ENCODE assay signal across 10 mouse cellular contexts in the genomic region with DNA sequence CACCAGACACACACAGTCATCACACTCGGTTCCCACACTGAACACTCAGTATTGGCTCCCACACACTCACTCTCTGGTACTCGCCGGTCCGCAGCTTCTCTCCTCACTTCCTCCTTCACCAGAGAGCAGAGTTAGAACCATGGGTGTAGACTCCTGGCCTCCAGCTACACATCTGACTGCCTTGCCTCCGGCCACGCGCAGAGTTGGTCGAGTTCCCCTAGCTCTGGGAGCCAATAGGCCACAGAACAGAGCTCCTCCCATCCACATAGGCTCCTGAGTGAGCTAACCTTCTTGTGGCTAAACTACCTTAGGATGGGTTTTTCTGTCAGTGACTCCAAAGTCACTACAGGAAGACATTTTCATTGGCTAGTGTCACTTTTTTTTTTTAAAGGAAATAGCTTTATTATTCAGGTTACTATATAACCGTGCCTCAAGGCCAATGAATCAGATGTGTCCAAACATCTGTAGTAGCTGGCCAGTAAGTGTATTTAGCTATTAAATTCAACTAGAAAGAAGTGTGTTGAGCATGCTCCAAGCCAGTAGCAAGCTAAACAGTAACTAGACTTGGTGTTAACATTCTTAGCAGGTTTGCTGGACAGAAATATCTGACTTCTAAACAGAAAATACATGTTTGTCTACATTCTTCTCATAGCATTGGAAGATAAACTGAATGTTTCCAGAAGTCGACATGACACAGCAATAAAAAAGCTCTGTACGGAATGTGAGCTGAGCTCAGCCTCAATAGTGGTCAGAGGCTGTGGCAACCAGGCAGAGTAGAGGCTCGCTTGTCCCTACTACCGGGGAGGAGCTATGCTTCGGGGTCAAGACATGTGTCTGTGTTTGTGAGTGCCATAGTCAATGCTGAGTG. TPM values are rescaled to one million over a fixed set of nuclear protein-coding genes. Genes with fewer than 3 reads are reported as not detected.
A peak's percentile ranks its signal among the peaks of the same experiment; 100 is the strongest.
DNase-seq lines count a peak whose midpoint lies in the region; ATAC-seq lines count a peak whose summit lies in the region.
"Had no signal": no experiment of that assay in that cellular context is flagged by ENCODE, and none has a peak within 500 bp of the region (broad histone marks: within the 10 kb centered on the region; RNA-seq: fewer than 3 reads in every experiment).

No protein-coding gene starts in this region.

- peak; percentile 73 for ATAC-seq in kidney, embryonic 16.5 days (ENCODE audit: low FRiP score, low TSS enrichment)
- peak; percentile 80 for ATAC-seq in megakaryocyte progenitor cell, adult 5-6 weeks (replicated peaks; ENCODE audit: poor library complexity)

- H3K27ac ChIP-seq in kidney, embryonic 16.5 days (ENCODE audit: low read length): peak overlapping the region; percentile 85
- H3K27ac ChIP-seq: hindbrain, embryonic 10.5 days had no signal

- DNase-seq in CD4-positive, CD25-positive, alpha-beta regulatory T cell, adult 2 months (ENCODE audit: low read depth, low spot score): peak; percentile 40
- peak; percentile 25 for DNase-seq in T-cell, adult 2 months (ENCODE audit: low spot score)
- DNase-seq in cerebellum, postnatal 14 days: no peak
- no peak for DNase-seq in cerebellum, adult 11 months
- no peak for DNase-seq in left cerebral cortex, postnatal 36 days (ENCODE audit: low spot score in 2 of 2)
- no peak for DNase-seq in embryo, embryonic 10.5 days (ENCODE audit: low spot score)
- DNase-seq: adrenal gland, postnatal 36 days had no signal

- peak overlapping the region; percentile 23; the same call in 1 of the 2 replicates for H3K4me2 ChIP-seq in kidney, embryonic 16.5 days (replicated peaks; ENCODE audit: low read depth, low read length)

- H3K36me3 ChIP-seq in kidney, embryonic 16.5 days (ENCODE audit: insufficient read depth, low read length): no peaks in the 10 kb centered on the region

- H3K9me3 ChIP-seq in kidney, embryonic 16.5 days (ENCODE audit: low read length): no peaks in the 10 kb centered on the region
- H3K9me3 ChIP-seq: hindbrain, embryonic 10.5 days had no signal

- no peak overlapping the region for H3K9ac ChIP-seq in kidney, embryonic 16.5 days (replicated peaks; ENCODE audit: low read length)

- 63% methylated on average over 14 of the region's 14 CpGs for WGBS in kidney, embryonic 16.5 days

- no peak overlapping the region for H3K4me3 ChIP-seq in kidney, embryonic 16.5 days (ENCODE audit: low read length)
- H3K4me3 ChIP-seq: hindbrain, embryonic 10.5 days had no signal

- peaks cover 17% of the 10 kb centered on the region for H3K4me1 ChIP-seq in kidney, embryonic 16.5 days (ENCODE audit: insufficient read depth, low read length)
- H3K4me1 ChIP-seq: hindbrain, embryonic 10.5 days had no signal

- intact Hi-C loops in left cerebral cortex, postnatal 36 days (cut with DNase I): no loop called here

- no peaks in the 10 kb centered on the region for H3K27me3 ChIP-seq in kidney, embryonic 16.5 days (ENCODE audit: insufficient read depth, low read length)

RNA-seq across cellular contexts. Expression of a gene that starts 21.4 kb away (rescaled TPM):
- polyA plus RNA-seq in kidney, embryonic 16.5 days (2015; fragmentation: Nextera tagmentation; extraction: Ambion mirVana): 1.0 and 1.1 TPM in 2 replicates
- 3.4 and 4.1 TPM in 2 replicates for total RNA-seq in megakaryocyte progenitor cell, adult 5-6 weeks (2015)
- total RNA-seq in megakaryocyte progenitor cell, adult 5-6 weeks (2017): 8.6 and 9.3 TPM in 2 replicates
- total RNA-seq in left cerebral cortex, postnatal 36 days (2021): 1 to 10 TPM; 6.6 to 7.8 TPM

RNA-seq across cellular contexts. Expression of a gene that starts 42.6 kb away (rescaled TPM):
- 27.9 and 29.4 TPM in 2 replicates for polyA plus RNA-seq in kidney, embryonic 16.5 days (2015; fragmentation: Nextera tagmentation; extraction: Ambion mirVana)
- 9.7 and 10.9 TPM in 2 replicates for total RNA-seq in megakaryocyte progenitor cell, adult 5-6 weeks (2015)
- total RNA-seq in megakaryocyte progenitor cell, adult 5-6 weeks (2017): 17.1 and 21.5 TPM in 2 replicates
- total RNA-seq in left cerebral cortex, postnatal 36 days (2021): 10 to 100 TPM; 45.2 to 55.9 TPM

RNA-seq across cellular contexts. Expression of a gene that starts 50.2 kb away (rescaled TPM):
- 31.2 and 34.5 TPM in 2 replicates for polyA plus RNA-seq in kidney, embryonic 16.5 days (2015; fragmentation: Nextera tagmentation; extraction: Ambion mirVana)
- total RNA-seq in megakaryocyte progenitor cell, adult 5-6 weeks (2015): 3.8 and 5.7 TPM in 2 replicates
- total RNA-seq in megakaryocyte progenitor cell, adult 5-6 weeks (2017): 1.7 and 4.0 TPM in 2 replicates
- 1 to 10 TPM; 2.4 to 2.7 TPM for total RNA-seq in left cerebral cortex, postnatal 36 days (2021)

Comparison
In these comparisons a context has a peak if more than half of its experiments do, and no peak if none do; other contexts are left out.
1. DNase-seq: peak in CD4-positive, CD25-positive, alpha-beta regulatory T cell, adult 2 months (single experiment) and T-cell, adult 2 months (single experiment); none in cerebellum, postnatal 14 days (0 of 2), cerebellum, adult 11 months (single experiment), left cerebral cortex, postnatal 36 days (0 of 2) and embryo, embryonic 10.5 days (single experiment).